Comparison of ENCODE assay signal across 18 mouse cellular contexts in genomic region chr19:32222083-32222482, GRCm38 (mm10).
DNase-seq lines count a peak whose midpoint lies in the region; ATAC-seq lines count a peak whose summit lies in the region.
"Had no signal": no experiment of that assay in that cellular context is flagged by ENCODE, and none has a peak within 500 bp of the region (broad histone marks: within the 10 kb centered on the region; RNA-seq: fewer than 3 reads in every experiment).

No protein-coding gene starts in this region.

- no peak for ATAC-seq in megakaryocyte, adult 5-6 weeks (ENCODE audit: poor library complexity, severe bottlenecking)
- peak; percentile 98 for ATAC-seq in liver, embryonic 11.5 days (replicated peaks; ENCODE audit: low FRiP score)
- peak; percentile 85 for ATAC-seq in megakaryocyte progenitor cell, adult 5-6 weeks (replicated peaks; ENCODE audit: poor library complexity)
- ATAC-seq: forebrain, embryonic 15.5 days; hindbrain, embryonic 16.5 days had no signal

- no peak overlapping the region for H3K9ac ChIP-seq in liver, embryonic 11.5 days (ENCODE audit: low read depth, low read length)
- H3K9ac ChIP-seq: forebrain, embryonic 15.5 days had no signal

- H3K4me2 ChIP-seq in liver, embryonic 11.5 days: no peak overlapping the region; the same call in 1 of the 2 replicates
- H3K4me2 ChIP-seq: forebrain, embryonic 15.5 days; heart, embryonic 11.5 days had no signal

- peaks cover 93% of the 10 kb centered on the region for H3K36me3 ChIP-seq in megakaryocyte, embryonic 14.5 days (replicated peaks; ENCODE audit: low read length)
- peaks cover 7% of the 10 kb centered on the region; the same call in 1 of the 2 replicates for H3K36me3 ChIP-seq in liver, embryonic 11.5 days (ENCODE audit: control insufficient read depth, insufficient read depth, low read length)
- H3K36me3 ChIP-seq: forebrain, embryonic 15.5 days had no signal

- 53% methylated on average over 11 of the region's 11 CpGs for WGBS in liver, embryonic 11.5 days

- DNase-seq in c-Kit-positive CD71-positive TER-119-positive erythroid progenitor cells, embryonic 14.5 days (ENCODE audit: low spot score): peak; percentile 89
- DNase-seq in liver, embryonic 11.5 days (ENCODE audit: low spot score): no peak
- no peak for DNase-seq in ovary, postnatal 10 days (ENCODE audit: low spot score)
- no peak for DNase-seq in thymus, postnatal 4 days
- no peak for DNase-seq in right cerebral cortex, postnatal 10 days (ENCODE audit: low spot score in 2 of 2)
- DNase-seq: adrenal gland, adult 2 months; cerebellum, adult 18-20 months; heart, postnatal 4 days; kidney, adult 2 months; kidney, postnatal 10 days; lung, postnatal 10 days; thymus, adult 18-20 months had no signal

- H3K9me3 ChIP-seq in megakaryocyte, embryonic 14.5 days: peaks cover 3% of the 10 kb centered on the region
- no peaks in the 10 kb centered on the region for H3K9me3 ChIP-seq in liver, embryonic 11.5 days (ENCODE audit: control insufficient read depth, low read length)
- H3K9me3 ChIP-seq: forebrain, embryonic 15.5 days had no signal

- no peaks in the 10 kb centered on the region for H3K27me3 ChIP-seq in megakaryocyte, embryonic 14.5 days (replicated peaks)
- no peaks in the 10 kb centered on the region for H3K27me3 ChIP-seq in liver, embryonic 11.5 days (replicated peaks; ENCODE audit: control insufficient read depth, insufficient read depth, low read length)
- H3K27me3 ChIP-seq: forebrain, embryonic 15.5 days had no signal

- peak overlapping the region; percentile 66 for H3K4me3 ChIP-seq in megakaryocyte, embryonic 14.5 days (replicated peaks)
- no peak overlapping the region for H3K4me3 ChIP-seq in liver, embryonic 11.5 days (ENCODE audit: low read depth, low read length)
- H3K4me3 ChIP-seq: forebrain, embryonic 15.5 days had no signal

- no peak overlapping the region for H3K27ac ChIP-seq in liver, embryonic 11.5 days (ENCODE audit: low read depth, low read length)
- H3K27ac ChIP-seq: forebrain, embryonic 15.5 days had no signal

- peaks cover 93% of the 10 kb centered on the region for H3K4me1 ChIP-seq in megakaryocyte, embryonic 14.5 days
- H3K4me1 ChIP-seq in liver, embryonic 11.5 days (replicated peaks; ENCODE audit: control insufficient read depth, insufficient read depth, low read length): peaks cover 24% of the 10 kb centered on the region
- H3K4me1 ChIP-seq: forebrain, embryonic 15.5 days had no signal
